Mouse (Mus musculus) splenic B cell, adult 2 months (primary cell): Measurements from ENCODE around the gene Lpcat2.

Experiments
- DNase-seq: peaks from one replicate; pipeline ENCODE4 v3.0.0-alpha.2; 2011; ENCODE audit warnings: low read depth, low spot score
- H3K27me3 ChIP-seq: 2 replicates; pipeline ENCODE4 v1.6.1; 2012; ENCODE audit warnings: mild to moderate bottlenecking, low read length, moderate library complexity, mixed read lengths; ENCODE audit not compliant: control insufficient read depth, poor library complexity, insufficient read depth, severe bottlenecking
- H3K36me3 ChIP-seq: 2 replicates; pipeline ENCODE4 v1.6.1; 2012; ENCODE audit warnings: mild to moderate bottlenecking, low read length, moderate library complexity, mixed read lengths; ENCODE audit not compliant: control insufficient read depth, poor library complexity, insufficient read depth, severe bottlenecking

Gene Lpcat2

GRCm38 (mm10) chr8:92921768-92922167, 66.6 kb downstream of the Lpcat2 start:
- no peaks in the 10 kb centered on the region for H3K27me3 ChIP-seq
- H3K36me3 ChIP-seq, result no peaks in the 10 kb centered on the region

GRCm38 (mm10) chr8:92928986-92929385, 73.8 kb downstream of the Lpcat2 start:
- no peaks in the 10 kb centered on the region for H3K36me3 ChIP-seq
- no peaks in the 10 kb centered on the region for H3K27me3 ChIP-seq
- no peak for DNase-seq

More at GRCm38 (mm10) chr8:92921768-92922167, 66.6 kb downstream of the Lpcat2 start:
- DNase-seq, result no peak

GRCm38 (mm10) chr8:92938056-92938455, 82.9 kb downstream of the Lpcat2 start:
- Histone ChIP-seq H3K27me3 (no peaks in the 10 kb centered on the region), H3K36me3 (no peaks in the 10 kb centered on the region)
- DNase-seq, result no peak

GRCm38 (mm10) chr8:92949071-92949470, 93.9 kb downstream of the Lpcat2 start:
- H3K36me3 ChIP-seq, result no peaks in the 10 kb centered on the region

GRCm38 (mm10) chr8:92950639-92951371, 95.7 kb downstream of the Lpcat2 start:
- Histone ChIP-seq H3K27me3 (no peaks in the 10 kb centered on the region), H3K36me3 (no peaks in the 10 kb centered on the region)
- no peak for DNase-seq

More at GRCm38 (mm10) chr8:92949071-92949470, 93.9 kb downstream of the Lpcat2 start:
- DNase-seq, result no peak
- no peaks in the 10 kb centered on the region for H3K27me3 ChIP-seq

GRCm38 (mm10) chr8:92954044-92954443, 98.9 kb downstream of the Lpcat2 start:
- DNase-seq, result no peak

GRCm38 (mm10) chr8:92959779-92960178, 104.6 kb downstream of the Lpcat2 start, which contains the start of gene Slc6a2:
Gene Slc6a2 (plus strand): TSS chr8:92960079.
- no peaks in the 10 kb centered on the region for H3K36me3 ChIP-seq
- H3K27me3 ChIP-seq, result no peaks in the 10 kb centered on the region
- DNase-seq, result no peak

More at GRCm38 (mm10) chr8:92954044-92954443, 98.9 kb downstream of the Lpcat2 start:
- H3K27me3 ChIP-seq, result no peaks in the 10 kb centered on the region
- no peaks in the 10 kb centered on the region for H3K36me3 ChIP-seq

GRCm38 (mm10) chr8:92960451-92960911, 105.3 kb downstream of the Lpcat2 start:
- no peak for DNase-seq
- no peaks in the 10 kb centered on the region for H3K36me3 ChIP-seq
- no peaks in the 10 kb centered on the region for H3K27me3 ChIP-seq

- no peak for DNase-seq
- H3K27me3 ChIP-seq, result no peaks in the 10 kb centered on the region
- no peaks in the 10 kb centered on the region for H3K36me3 ChIP-seq
Measured at GRCm38 (mm10) chr8:92961088-92961487, 105.9 kb downstream of the Lpcat2 start.

GRCm38 (mm10) chr8:92964556-92964955, 109.4 kb downstream of the Lpcat2 start:
- no peak for DNase-seq
- H3K36me3 ChIP-seq, result no peaks in the 10 kb centered on the region

More at GRCm38 (mm10) chr8:92964556-92964955, 109.4 kb downstream of the Lpcat2 start:
- no peaks in the 10 kb centered on the region for H3K27me3 ChIP-seq
